Mouse (Mus musculus) limb, embryonic 14.5 days (tissue): Measurements from ENCODE around the gene Olfr547. TPM values are rescaled to one million over a fixed set of nuclear protein-coding genes. Genes with fewer than 3 reads are reported as not detected.
"Not testable (repeated sequence)": the region's sequence is repeated elsewhere in the genome, so short reads cannot be mapped to it uniquely, and the experiment has no call there.

Experiments
- ATAC-seq: fragments of 200-750 bp; cut with Nextera tagmentation; 2 replicates; pipeline ENCODE4 v1.8.0; 2017; ENCODE audit warnings: low read depth, moderate number of reproducible peaks, moderate TSS enrichment; ENCODE audit not compliant: low FRiP score
- DNase-seq: peaks from one replicate; pipeline ENCODE4 v3.0.0-alpha.2; 2015; ENCODE audit warnings: low spot score
- H3K27ac ChIP-seq: fragments of 300-500 bp; sonication (generic); replicated peaks from 2 replicates; pipeline ENCODE4 v1.5.1; 2014; ENCODE audit warnings: low read depth, mild to moderate bottlenecking, low read length, moderate library complexity, mixed read lengths
- H3K27me3 ChIP-seq: fragments of 300-500 bp; sonication (generic); 2 replicates; pipeline ENCODE4 v1.6.1; 2014; ENCODE audit warnings: low read length, mixed read lengths; ENCODE audit not compliant: control insufficient read depth, insufficient read depth
- H3K36me3 ChIP-seq: fragments of 300-500 bp; sonication (generic); 2 replicates; pipeline ENCODE4 v1.6.1; 2014; ENCODE audit warnings: mild to moderate bottlenecking, low read length, moderate library complexity, mixed read lengths; ENCODE audit not compliant: control insufficient read depth, insufficient read depth
- H3K4me1 ChIP-seq: fragments of 300-500 bp; sonication (generic); 2 replicates; pipeline ENCODE4 v1.6.1; 2014; ENCODE audit warnings: antibody characterized with exemption, low read length, mixed read lengths; ENCODE audit not compliant: control insufficient read depth, insufficient read depth
- H3K4me2 ChIP-seq: fragments of 300-500 bp; sonication (generic); replicated peaks from 2 replicates; pipeline ENCODE4 v1.6.1; 2014; ENCODE audit warnings: low read depth, mild to moderate bottlenecking, low read length, moderate library complexity; ENCODE audit not compliant: severe bottlenecking
- H3K4me3 ChIP-seq: fragments of 300-500 bp; sonication (generic); replicated peaks from 2 replicates; pipeline ENCODE4 v1.5.1; 2014; ENCODE audit warnings: low read length
- H3K9ac ChIP-seq: fragments of 300-500 bp; sonication (generic); 2 replicates; pipeline ENCODE4 v1.6.1; 2014; ENCODE audit warnings: mild to moderate bottlenecking, low read depth, low read length, moderate library complexity; ENCODE audit not compliant: severe bottlenecking
- H3K9me3 ChIP-seq: fragments of 300-500 bp; sonication (generic); 2 replicates; pipeline ENCODE4 v1.6.1; 2016; ENCODE audit warnings: low read length; ENCODE audit not compliant: control insufficient read depth
- POLR2A ChIP-seq: fragments of 200-500 bp; IDR thresholded peaks from 2 replicates; pipeline ENCODE4 v1.8.0; 2012; ENCODE audit warnings: inconsistent platforms, mild to moderate bottlenecking, moderate library complexity, borderline replicate concordance; ENCODE audit not compliant: insufficient read depth, insufficient read length; ENCODE audit errors: extremely low read depth
- WGBS: fragments of 180-500 bp; shearing (Covaris S2); extraction: QIAGEN DNeasy Blood & Tissue Kit; methylation state at CpG from one replicate; pipeline ENCODE4 v1.1.7; 2014; 5-methylcytosine and 5-hydroxymethylcytosine counted together
- polyA plus RNA-seq, 2 experiments: library from polyadenylated mRNA; depleted of rRNA in 1 of 2; stranded (reverse) in 1 of 2; unstranded in 1 of 2; fragments of >200 nt; fragmentation: Nextera tagmentation in 1 of 2; extraction: Ambion mirVana in 1 of 2; gene quantifications; 2 replicates each; pipeline versions ENCODE4 v1.2.1 to v1.2.3; 2012 to 2014

The Olfr547 gene
- polyA plus RNA-seq (2012; rRNA removed) (not detected in 2 replicates), polyA plus RNA-seq (2014; fragmentation: Nextera tagmentation; extraction: Ambion mirVana) (not detected in 2 replicates)

DNA sequence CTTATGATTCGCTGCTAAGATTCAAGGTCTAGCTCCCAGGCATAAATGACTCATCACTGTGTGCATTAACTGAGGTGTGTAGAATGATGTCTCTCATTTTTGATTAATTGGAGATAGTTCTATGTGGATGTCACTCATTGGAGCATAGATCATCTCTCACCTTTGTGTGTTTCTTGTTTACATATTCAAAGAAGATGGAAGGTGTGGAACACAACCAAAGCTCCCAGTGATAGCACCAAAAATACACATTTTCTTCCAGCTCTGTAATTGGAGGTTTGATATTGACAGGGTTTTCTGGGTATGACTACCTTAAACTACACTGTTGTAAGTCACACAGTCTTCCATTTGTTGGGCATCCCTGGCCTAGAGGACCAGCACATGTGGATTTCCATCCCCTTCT, at the start of gene Olfr547:
Olfr547 (plus strand) TSS at position 301 of the 400 bp plus-strand sequence.
- Histone ChIP-seq H3K27ac (no peak within 1 kb of the TSS), H3K4me1 (no peaks in the 10 kb centered on the region), H3K36me3 (no peaks in the 10 kb centered on the region), H3K4me3 (no peak within 1 kb of the TSS), H3K9ac (no peak within 1 kb of the TSS), H3K9me3 (no peaks in the 10 kb centered on the region), H3K4me2 (no peak within 1 kb of the TSS), H3K27me3 (no peaks in the 10 kb centered on the region)
- WGBS = 74% methylated on average over 1 of the region's 1 CpGs
- ATAC-seq (no peak), DNase-seq (no peak)
- TF ChIP-seq POLR2A = no peak

DNA sequence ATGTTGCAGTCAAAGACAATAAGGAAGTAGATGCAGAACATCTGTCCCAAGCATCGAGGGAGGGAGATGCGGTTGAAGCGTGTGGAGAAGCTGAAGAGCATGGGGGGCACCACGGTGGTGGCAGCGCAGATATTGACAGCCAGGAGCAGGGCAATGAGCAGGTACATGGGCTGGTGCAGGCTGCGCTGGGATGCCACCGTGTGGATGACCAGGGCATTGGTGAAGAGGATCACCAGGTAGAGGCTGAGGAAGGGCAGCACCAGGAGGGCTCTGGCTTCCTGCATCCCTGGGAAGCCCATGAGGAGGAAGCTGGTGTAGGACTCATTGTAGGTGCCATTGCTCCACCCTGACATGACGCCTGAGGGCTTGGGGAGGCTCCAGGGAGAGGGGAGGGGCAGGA, 49.8 kb upstream of the Olfr547 start:
- ATAC-seq = not testable (repeated sequence)
- WGBS = 60% methylated on average over 6 of the region's 8 CpGs

DNA sequence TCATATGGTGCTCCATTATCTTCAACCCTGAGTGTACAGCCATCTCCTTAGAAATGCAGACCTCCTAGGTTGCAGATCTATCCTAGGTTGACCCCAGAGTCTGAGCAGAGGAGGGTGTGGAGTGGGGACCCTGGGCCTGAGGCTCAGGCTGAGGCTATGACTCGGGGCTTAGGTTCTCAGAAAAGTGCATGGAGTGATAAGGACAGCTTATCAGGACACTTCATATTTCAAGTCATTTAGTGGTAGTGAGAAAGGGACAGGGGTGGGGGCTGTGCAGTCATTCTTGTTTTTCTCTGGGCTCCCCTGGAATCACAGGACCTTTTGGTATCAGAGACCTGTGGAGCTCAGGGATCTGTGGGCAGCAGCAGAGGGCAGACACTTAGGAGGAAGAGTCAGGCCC, 48.4 kb upstream of the Olfr547 start:
- Histone ChIP-seq H3K9ac (no peak overlapping the region), H3K9me3 (no peaks in the 10 kb centered on the region), H3K27ac (no peak overlapping the region), H3K36me3 (no peaks in the 10 kb centered on the region), H3K4me2 (no peak overlapping the region), H3K4me1 (no peaks in the 10 kb centered on the region), H3K4me3 (no peak overlapping the region), H3K27me3 (no peaks in the 10 kb centered on the region)
- no peak for TF ChIP-seq POLR2A
- DNase-seq = no peak
- 74% methylated on average over 1 of the region's 1 CpGs for WGBS
- no peak for ATAC-seq

More for the DNA sequence above, 49.8 kb upstream of the Olfr547 start:
- not testable (repeated sequence) for H3K4me1 ChIP-seq, H3K36me3 ChIP-seq, H3K9me3 ChIP-seq, H3K4me2 ChIP-seq, DNase-seq, H3K27ac ChIP-seq, H3K4me3 ChIP-seq, H3K27me3 ChIP-seq, H3K9ac ChIP-seq

DNA sequence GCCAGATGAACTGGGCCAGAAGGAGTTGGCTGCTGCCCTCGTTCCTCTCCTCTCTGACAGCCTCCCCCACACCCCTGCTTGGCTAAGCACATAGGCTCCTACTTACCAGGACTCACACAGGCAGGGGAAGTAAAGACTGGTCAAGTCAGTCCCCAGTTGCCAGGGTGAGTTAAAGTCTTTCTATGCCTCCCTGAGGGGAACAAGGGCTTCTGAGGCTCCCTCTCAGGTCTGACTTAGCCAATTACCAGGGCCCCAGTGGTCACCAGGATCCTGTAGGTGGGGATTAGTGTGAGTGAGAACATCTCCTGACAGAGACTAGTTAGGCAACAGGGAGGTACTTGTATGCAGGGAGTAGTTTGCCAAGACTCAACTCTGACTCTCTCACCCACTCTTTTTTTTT, 46.4 kb upstream of the Olfr547 start, which contains the start of gene Olfr544:
Olfr544 (minus strand) TSS at position 153 of the 400 bp plus-strand sequence.
- ATAC-seq = no peak
- TF ChIP-seq POLR2A = no peak
- H3K4me2 ChIP-seq = no peak within 1 kb of the TSS
- no peak within 1 kb of the TSS for H3K9ac ChIP-seq
- H3K27ac ChIP-seq = no peak within 1 kb of the TSS
- DNase-seq = no peak
- H3K9me3 ChIP-seq = no peaks in the 10 kb centered on the region
- no peak within 1 kb of the TSS for H3K4me3 ChIP-seq
- no peaks in the 10 kb centered on the region for H3K36me3 ChIP-seq
- no peaks in the 10 kb centered on the region for H3K27me3 ChIP-seq
- WGBS = 58% methylated on average over 1 of the region's 1 CpGs
- H3K4me1 ChIP-seq = no peaks in the 10 kb centered on the region

DNA sequence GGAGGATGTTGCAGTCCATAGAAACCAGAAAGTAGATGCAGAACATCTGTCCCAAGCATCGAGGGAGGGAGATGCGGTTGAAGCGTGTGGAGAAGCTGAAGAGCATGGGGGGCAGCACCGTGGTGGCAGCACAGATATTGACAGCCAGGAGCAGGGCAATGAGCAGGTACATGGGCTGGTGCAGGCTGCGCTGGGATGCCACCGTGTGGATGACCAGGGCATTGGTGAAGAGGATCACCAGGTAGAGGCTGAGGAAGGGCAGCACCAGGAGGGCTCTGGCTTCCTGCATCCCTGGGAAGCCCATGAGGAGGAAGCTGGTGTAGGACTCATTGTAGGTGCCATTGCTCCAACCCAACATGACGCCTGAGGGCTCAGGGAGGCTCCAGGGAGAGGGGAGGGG, 40.1 kb upstream of the Olfr547 start:
- WGBS = 42% methylated on average over 6 of the region's 7 CpGs
- not testable (repeated sequence) for H3K9ac ChIP-seq, DNase-seq, H3K9me3 ChIP-seq, H3K4me3 ChIP-seq, H3K27ac ChIP-seq, ATAC-seq, H3K36me3 ChIP-seq, H3K4me2 ChIP-seq, H3K27me3 ChIP-seq, H3K4me1 ChIP-seq

DNA sequence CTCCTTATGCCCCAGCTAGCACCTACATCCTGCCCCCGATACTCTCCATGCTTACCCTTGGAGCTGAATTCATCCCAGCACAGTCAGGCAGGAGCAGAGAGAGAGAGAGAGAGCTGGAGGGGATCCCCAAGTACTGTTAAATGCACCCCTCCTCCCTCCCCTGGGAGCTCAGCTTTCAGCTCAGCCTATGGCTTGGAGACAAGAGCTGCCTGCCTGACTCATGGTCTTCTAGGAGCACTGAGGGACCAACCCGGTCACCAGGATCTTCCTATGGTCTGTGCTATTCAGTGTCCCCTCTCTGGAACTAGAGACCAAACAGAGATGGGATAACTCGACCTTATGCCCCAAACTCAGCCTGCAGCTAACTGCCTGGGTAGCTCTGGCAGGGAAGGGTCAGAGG, 35.1 kb upstream of the Olfr547 start, which contains the start of gene Olfr545:
Olfr545 (minus strand) TSS at position 101 of the 400 bp plus-strand sequence.
- H3K36me3 ChIP-seq = no peaks in the 10 kb centered on the region
- H3K4me1 ChIP-seq = no peaks in the 10 kb centered on the region
- H3K4me2 ChIP-seq = no peak within 1 kb of the TSS
- no peak within 1 kb of the TSS for H3K4me3 ChIP-seq
- no peaks in the 10 kb centered on the region for H3K27me3 ChIP-seq
- no peak within 1 kb of the TSS for H3K27ac ChIP-seq
- WGBS = 73% methylated on average over 3 of the region's 3 CpGs
- H3K9ac ChIP-seq = no peak within 1 kb of the TSS
- TF ChIP-seq POLR2A = no peak
- ATAC-seq (no peak), DNase-seq (no peak)
- H3K9me3 ChIP-seq = no peaks in the 10 kb centered on the region
